Mouse (Mus musculus): Measurements from ENCODE around the gene 6030468B19Rik.

- no peak for TF ChIP-seq MAX (IDR thresholded peaks at IDR 0.05; ENCODE audit: low read length)
- TF ChIP-seq EP300 (IDR thresholded peaks at IDR 0.05; ENCODE audit: low read depth in 1 of 2, low read length in 2 of 2) = no peak
Measured at GRCm38 (mm10) chr11:117823411-117823810, 26.0 kb downstream of the 6030468B19Rik start.

Measured in MEL (cell line).